Mouse (Mus musculus): ENCODE data around the gene Gm8362.
"Not testable (repeated sequence)": the region's sequence is repeated elsewhere in the genome, so short reads cannot be mapped to it uniquely, and the experiment has no call there.

Gm8362 gene

DNA sequence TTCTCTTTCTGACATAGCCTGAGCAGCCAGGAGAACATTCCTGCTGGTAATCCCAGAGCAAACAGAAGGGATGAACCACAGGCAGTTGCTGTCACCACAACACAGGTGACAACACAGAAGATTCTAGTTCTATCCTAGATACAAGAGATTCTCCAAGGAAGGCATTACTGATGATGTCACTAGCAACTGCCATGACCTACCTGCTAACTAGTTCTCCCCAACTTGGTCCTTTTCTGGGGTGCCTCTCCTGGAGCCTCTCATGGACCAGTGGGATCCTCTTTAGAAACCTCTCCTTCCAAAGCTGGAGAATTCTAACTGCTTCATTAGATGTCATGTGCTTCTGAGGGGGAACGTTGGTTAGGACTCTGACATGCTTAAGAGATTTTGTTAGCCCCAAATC, at the start of gene Gm8362:
Gene Gm8362, minus strand, starts transcription at position 101 of the 400 bp plus-strand sequence.
- in situ Hi-C loops (cut with MboI; ENCODE audit: low pct_unique_long_range_greater_than_20kb in 1 of 2, low sequenced_read_pairs in 2 of 2, unreplicated experiment in 1 of 2) = not testable (repeated sequence)

DNA sequence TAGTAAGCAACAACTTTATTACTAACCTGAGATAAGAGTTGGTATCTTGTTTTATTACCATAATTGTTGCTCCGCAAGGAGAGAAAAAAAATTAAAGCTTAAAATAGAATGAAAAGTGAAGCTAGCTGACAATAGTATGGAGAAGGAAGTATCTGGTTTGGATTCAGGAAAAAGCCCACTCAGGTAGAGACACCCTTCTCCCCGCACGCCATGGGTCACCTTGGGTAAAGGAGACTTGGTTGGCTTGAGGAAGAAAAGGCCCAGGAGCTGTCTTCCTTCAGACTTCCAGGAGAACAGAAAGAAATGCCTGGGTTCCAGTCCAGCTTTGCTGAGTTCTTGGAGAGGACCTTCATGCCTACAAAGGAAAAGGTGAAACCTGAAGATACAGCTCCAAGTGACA, 49.1 kb upstream of the Gm8362 start:
- in situ Hi-C loops (cut with MboI; ENCODE audit: low pct_unique_long_range_greater_than_20kb in 1 of 2, low sequenced_read_pairs in 2 of 2, unreplicated experiment in 1 of 2) = not testable (repeated sequence)

DNA sequence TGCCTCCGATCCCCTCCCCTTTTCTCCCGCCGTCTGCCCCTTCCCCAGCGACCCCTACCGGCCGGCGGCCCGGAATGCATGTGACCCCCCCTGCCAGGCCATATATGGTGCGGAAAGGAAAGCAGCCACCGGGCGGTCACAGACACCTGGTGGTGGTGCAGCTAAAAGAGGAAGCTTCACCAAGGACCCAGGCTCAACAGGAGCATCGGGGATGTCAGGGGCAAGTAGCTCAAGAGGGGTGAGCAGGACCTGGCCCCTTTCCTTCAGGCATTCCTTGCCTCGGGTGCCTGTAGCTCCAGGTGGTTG, 17.0 kb downstream of the Gm8362 start:
- in situ Hi-C loops (cut with MboI; ENCODE audit: low pct_unique_long_range_greater_than_20kb in 1 of 2, low sequenced_read_pairs in 2 of 2, unreplicated experiment in 1 of 2) = not testable (repeated sequence)

DNA sequence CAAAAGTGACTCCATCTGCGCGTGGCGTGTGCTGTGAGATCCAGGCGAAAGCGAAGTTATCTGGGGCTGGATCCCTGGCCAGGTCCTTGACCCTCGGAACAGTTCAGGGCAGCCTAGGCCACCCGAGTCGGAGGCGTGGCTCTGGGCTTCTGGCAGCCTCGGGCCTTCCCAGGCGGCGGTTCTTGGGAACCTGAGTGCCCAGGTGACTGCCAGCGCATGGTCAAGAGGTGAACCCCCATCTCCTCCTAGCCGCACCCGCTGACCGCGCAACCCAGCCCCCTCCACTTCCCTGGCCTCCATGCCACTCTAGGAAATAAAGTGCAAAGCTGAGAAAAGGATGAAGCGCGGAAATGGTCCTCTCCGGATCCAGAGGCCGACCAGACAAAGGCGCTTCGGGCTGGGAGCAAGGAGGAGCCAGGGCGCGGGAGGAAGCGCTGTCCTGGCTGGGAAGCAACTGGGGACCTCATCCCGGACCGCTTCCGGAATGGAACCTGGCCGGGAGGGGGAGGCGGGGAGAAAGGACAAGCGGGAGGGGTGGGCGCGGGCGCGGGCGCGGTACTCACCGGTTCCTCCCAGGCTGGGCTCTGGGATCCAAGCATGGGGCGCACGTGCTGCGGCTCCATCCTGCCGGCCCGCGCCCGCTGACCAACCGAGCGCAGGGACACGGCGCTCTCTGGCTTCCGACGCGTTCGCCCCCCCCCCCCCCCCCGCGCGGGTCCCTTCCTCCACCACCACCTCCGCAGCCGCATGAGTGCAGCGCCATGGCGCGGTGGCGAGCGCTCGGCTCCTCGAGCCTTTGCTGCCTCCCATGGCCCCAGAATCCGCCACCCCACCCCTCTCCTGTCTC, 17.6 kb downstream of the Gm8362 start:
- in situ Hi-C loops (cut with MboI; ENCODE audit: low pct_unique_long_range_greater_than_20kb in 1 of 2, low sequenced_read_pairs in 2 of 2, unreplicated experiment in 1 of 2) = not testable (repeated sequence)

DNA sequence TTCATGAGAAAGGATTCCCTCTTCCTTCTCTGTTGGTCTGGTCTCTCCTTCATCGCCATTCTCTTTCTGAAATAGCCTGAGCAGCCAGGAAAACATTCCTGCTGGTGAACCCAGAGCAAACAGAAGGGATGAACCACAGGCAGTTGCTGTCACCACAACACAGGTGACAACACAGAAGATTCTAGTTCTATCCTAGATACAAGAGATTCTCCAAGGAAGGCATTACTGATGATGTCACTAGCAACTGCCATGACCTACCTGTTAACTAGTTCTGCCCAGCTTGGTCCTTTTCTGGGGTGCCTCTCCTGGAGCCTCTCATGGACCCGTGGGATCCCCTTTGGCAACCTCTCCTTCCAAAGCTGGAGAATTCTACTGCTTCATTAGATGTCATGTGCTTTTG, 32.0 kb downstream of the Gm8362 start, which contains the start of gene Gm3636:
Gene Gm3636, minus strand, starts transcription at position 101 of the 400 bp plus-strand sequence.
- in situ Hi-C loops (cut with MboI; ENCODE audit: low pct_unique_long_range_greater_than_20kb in 1 of 2, low sequenced_read_pairs in 2 of 2, unreplicated experiment in 1 of 2) = not testable (repeated sequence)

DNA sequence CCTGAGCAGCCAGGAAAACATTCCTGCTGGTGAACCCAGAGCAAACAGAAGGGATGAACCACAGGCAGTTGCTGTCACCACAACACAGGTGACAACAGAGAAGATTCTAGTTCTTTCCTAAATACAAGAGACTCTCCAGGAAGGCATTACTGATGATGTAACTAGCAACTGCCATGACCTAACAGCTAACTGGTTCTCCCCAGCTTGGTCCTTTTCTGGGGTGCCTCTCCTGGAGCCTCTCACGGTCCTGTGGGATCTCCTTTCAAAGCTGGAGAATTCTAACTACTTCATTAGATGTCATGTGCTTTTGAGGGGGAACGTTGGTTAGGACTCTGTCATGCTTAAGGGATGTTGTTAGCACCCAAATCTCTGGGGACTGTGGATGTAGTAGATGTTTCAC, 54.1 kb downstream of the Gm8362 start, which contains the start of gene Gm8050:
Gene Gm8050, minus strand, starts transcription at position 101 of the 400 bp plus-strand sequence.
- in situ Hi-C loops (cut with MboI; ENCODE audit: low pct_unique_long_range_greater_than_20kb in 1 of 2, low sequenced_read_pairs in 2 of 2, unreplicated experiment in 1 of 2) = not testable (repeated sequence)

All from mouse embryonic stem cell (cell line).